Mouse (Mus musculus): Measurements from ENCODE around the gene Dnah2. TPM values are rescaled to one million over a fixed set of nuclear protein-coding genes. Genes with fewer than 3 reads are reported as not detected.

Dnah2 gene
- polyA plus RNA-seq, 1 experiment from 2014 or later: 1.5 TPM

DNA sequence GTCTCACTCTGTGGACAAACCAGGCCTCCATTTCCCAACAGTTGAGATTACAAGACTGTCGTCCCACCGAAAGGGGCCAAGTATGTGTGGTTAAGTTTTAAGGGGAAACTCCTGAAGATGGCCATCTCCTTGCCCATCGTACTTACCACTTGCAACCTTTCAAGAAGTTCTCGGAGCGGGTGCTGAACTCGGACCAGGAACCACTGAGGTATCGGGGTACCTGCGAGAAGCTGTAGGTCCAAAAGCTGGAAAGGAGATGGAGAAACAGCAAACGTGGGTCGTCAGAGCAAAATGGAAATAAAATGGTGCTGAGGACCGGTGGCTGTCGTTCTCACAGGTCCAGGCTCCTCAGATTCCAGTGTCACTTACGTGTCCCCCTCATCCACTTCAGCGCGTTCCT, 29.4 kb upstream of the Dnah2 start:
- H3K9me3 ChIP-seq (ENCODE audit: control insufficient read depth, low read length): no peaks in the 10 kb centered on the region
- no peaks in the 10 kb centered on the region for H3K27me3 ChIP-seq (ENCODE audit: control insufficient read depth, insufficient read depth, low read length)
- H3K4me3 ChIP-seq (ENCODE audit: low read length): peak overlapping the region; percentile 83
- no peak for ATAC-seq (ENCODE audit: low FRiP score, low TSS enrichment)
- H3K9ac ChIP-seq (ENCODE audit: low read depth, low read length): peak overlapping the region; percentile 90
- H3K36me3 ChIP-seq (ENCODE audit: control insufficient read depth, insufficient read depth, low read length): peaks cover 16% of the 10 kb centered on the region; the same call in 1 of the 2 replicates
- 11% methylated on average over 15 of the region's 15 CpGs for WGBS
- peak overlapping the region; percentile 93 for H3K4me2 ChIP-seq (replicated peaks; ENCODE audit: low read depth, low read length)
- H3K4me1 ChIP-seq (ENCODE audit: control insufficient read depth, insufficient read depth, low read length): peaks cover 27% of the 10 kb centered on the region
- no peak overlapping the region for H3K27ac ChIP-seq (ENCODE audit: low read depth, low read length)

DNA sequence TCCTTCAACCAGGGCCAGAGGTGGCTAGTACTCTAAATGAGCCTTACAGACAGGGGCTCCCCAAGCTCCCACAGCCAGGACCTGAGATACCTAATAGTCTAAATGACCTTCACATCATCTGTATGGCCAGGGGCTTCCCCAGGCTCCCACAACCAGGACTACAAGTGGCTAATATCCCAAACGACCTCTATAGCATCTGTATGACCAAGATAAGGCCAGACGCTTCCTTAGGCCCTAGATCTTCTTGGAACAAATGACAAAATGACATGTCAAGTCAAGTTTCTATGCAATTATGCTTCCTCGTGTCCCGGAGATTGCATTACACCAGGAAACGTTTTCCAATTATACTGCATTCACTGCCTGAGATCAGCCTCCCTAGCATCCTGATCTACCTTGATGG, 27.4 kb upstream of the Dnah2 start:
- Histone ChIP-seq H3K36me3 (ENCODE audit: control insufficient read depth, insufficient read depth, low read length) (peaks cover 17% of the 10 kb centered on the region; the same call in 1 of the 2 replicates), H3K9me3 (ENCODE audit: control insufficient read depth, low read length) (no peaks in the 10 kb centered on the region), H3K4me3 (ENCODE audit: low read length) (no peak overlapping the region), H3K9ac (ENCODE audit: low read depth, low read length) (no peak overlapping the region), H3K27me3 (ENCODE audit: control insufficient read depth, insufficient read depth, low read length) (no peaks in the 10 kb centered on the region), H3K4me2 (replicated peaks; ENCODE audit: low read depth, low read length) (no peak overlapping the region), H3K4me1 (ENCODE audit: control insufficient read depth, insufficient read depth, low read length) (peaks cover 18% of the 10 kb centered on the region), H3K27ac (ENCODE audit: low read depth, low read length) (no peak overlapping the region)
- ATAC-seq (ENCODE audit: low FRiP score, low TSS enrichment): no peak
- WGBS: 76% methylated on average over 5 of the region's 5 CpGs

DNA sequence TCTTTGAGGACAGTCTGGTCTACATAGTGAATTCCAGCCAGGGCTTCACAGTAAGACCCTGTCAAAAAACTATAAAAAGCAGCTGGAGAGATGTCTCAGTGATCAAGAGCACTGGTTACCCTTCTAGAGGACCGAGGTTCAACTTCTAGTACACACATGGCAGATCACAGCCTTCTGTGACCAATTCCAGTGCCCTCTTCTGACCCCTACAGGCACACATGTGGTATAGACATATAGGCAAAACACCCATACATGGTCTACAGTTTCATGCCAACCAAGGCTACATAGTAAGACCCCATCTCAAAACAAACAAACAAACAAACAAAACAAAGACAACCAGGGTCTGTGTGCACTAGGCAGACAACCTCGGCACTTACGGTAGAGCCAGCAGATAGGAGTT, 26.3 kb upstream of the Dnah2 start:
- H3K9me3 ChIP-seq (ENCODE audit: control insufficient read depth, low read length): no peaks in the 10 kb centered on the region
- H3K9ac ChIP-seq (ENCODE audit: low read depth, low read length): no peak overlapping the region
- H3K4me2 ChIP-seq (replicated peaks; ENCODE audit: low read depth, low read length): no peak overlapping the region
- H3K27me3 ChIP-seq (ENCODE audit: control insufficient read depth, insufficient read depth, low read length): no peaks in the 10 kb centered on the region
- H3K36me3 ChIP-seq (ENCODE audit: control insufficient read depth, insufficient read depth, low read length): peaks cover 28% of the 10 kb centered on the region; the same call in 1 of the 2 replicates
- 63% methylated on average over 3 of the region's 3 CpGs for WGBS
- peaks cover 18% of the 10 kb centered on the region for H3K4me1 ChIP-seq (ENCODE audit: control insufficient read depth, insufficient read depth, low read length)
- H3K4me3 ChIP-seq (ENCODE audit: low read length): no peak overlapping the region
- no peak overlapping the region for H3K27ac ChIP-seq (ENCODE audit: low read depth, low read length)
- no peak for ATAC-seq (ENCODE audit: low FRiP score, low TSS enrichment)

DNA sequence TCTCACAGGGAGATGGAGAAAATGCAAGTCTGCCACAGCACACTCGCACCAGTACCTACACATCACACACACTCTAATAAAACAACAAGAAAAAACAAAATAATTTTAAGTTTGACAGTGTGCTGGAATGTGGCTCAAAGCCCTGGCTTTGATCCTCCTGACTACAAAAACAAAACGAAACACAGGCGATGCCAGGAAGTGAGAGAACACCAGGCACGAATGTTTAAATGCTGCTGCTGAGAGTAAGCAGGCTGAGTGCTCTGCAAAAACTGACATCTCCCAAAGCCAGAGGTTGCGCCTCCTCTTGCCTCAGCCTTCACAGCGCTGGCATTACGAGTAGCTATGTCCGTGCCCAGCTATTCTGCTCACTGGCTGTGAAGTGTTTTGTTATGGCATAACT, 16.2 kb upstream of the Dnah2 start:
- Histone ChIP-seq H3K36me3 (ENCODE audit: control insufficient read depth, insufficient read depth, low read length) (peaks cover 43% of the 10 kb centered on the region), H3K4me2 (replicated peaks; ENCODE audit: low read depth, low read length) (no peak overlapping the region), H3K9me3 (ENCODE audit: control insufficient read depth, low read length) (no peaks in the 10 kb centered on the region), H3K9ac (ENCODE audit: low read depth, low read length) (no peak overlapping the region), H3K4me1 (ENCODE audit: control insufficient read depth, insufficient read depth, low read length) (peaks cover 13% of the 10 kb centered on the region), H3K27me3 (ENCODE audit: control insufficient read depth, insufficient read depth, low read length) (no peaks in the 10 kb centered on the region), H3K27ac (ENCODE audit: low read depth, low read length) (no peak overlapping the region), H3K4me3 (ENCODE audit: low read length) (no peak overlapping the region)
- WGBS: 62% methylated on average over 8 of the region's 8 CpGs
- no peak for ATAC-seq (ENCODE audit: low FRiP score, low TSS enrichment)

DNA sequence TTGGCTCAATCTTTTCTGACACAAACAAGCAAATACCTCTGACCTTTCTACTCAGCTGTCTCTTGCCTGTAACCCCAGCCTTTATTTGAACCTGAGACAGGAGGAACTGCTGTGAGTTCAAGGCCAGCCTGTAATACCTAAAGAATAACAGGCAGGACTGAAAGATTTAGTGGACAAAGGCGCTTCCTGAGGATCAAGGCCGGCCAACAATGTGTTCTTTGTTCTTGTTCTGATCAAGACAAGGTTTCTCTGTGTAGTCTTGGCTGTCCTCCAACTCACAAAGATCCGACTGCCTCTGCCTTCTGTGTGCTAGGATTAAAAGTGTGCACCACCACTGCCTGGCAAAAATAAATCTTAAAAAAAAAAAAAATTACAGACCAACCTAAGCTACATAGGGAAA, 15.5 kb upstream of the Dnah2 start:
- Histone ChIP-seq H3K36me3 (ENCODE audit: control insufficient read depth, insufficient read depth, low read length) (peaks cover 38% of the 10 kb centered on the region), H3K9me3 (ENCODE audit: control insufficient read depth, low read length) (no peaks in the 10 kb centered on the region), H3K4me3 (ENCODE audit: low read length) (no peak overlapping the region), H3K27me3 (ENCODE audit: control insufficient read depth, insufficient read depth, low read length) (no peaks in the 10 kb centered on the region), H3K27ac (ENCODE audit: low read depth, low read length) (no peak overlapping the region), H3K4me1 (ENCODE audit: control insufficient read depth, insufficient read depth, low read length) (peaks cover 20% of the 10 kb centered on the region), H3K4me2 (replicated peaks; ENCODE audit: low read depth, low read length) (no peak overlapping the region), H3K9ac (ENCODE audit: low read depth, low read length) (no peak overlapping the region)
- ATAC-seq (ENCODE audit: low FRiP score, low TSS enrichment): no peak
- 61% methylated on average over 3 of the region's 3 CpGs for WGBS

DNA sequence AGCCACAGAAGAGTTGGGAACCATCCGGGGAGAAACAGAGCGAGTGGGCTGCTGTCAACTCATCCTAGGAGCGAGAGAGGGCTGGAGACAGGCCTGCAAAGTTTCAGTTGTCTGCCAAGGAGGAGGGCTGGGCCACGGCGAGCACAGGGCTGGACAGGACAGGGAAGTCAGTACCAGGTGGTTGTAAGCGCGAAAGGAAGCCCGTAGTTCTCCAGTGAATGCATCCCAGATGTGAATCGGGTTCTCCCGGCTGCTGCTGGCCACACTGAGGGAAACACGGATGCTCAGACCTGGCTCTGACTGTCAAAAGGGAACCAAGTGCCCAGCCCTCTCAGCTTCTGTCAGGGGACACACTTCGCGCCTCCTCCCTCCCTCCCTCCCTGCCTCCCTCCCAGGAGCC, 14.5 kb upstream of the Dnah2 start:
- no peak overlapping the region for H3K9ac ChIP-seq (ENCODE audit: low read depth, low read length)
- peaks cover 28% of the 10 kb centered on the region for H3K4me1 ChIP-seq (ENCODE audit: control insufficient read depth, insufficient read depth, low read length)
- H3K27me3 ChIP-seq (ENCODE audit: control insufficient read depth, insufficient read depth, low read length): no peaks in the 10 kb centered on the region
- H3K36me3 ChIP-seq (ENCODE audit: control insufficient read depth, insufficient read depth, low read length): peaks cover 38% of the 10 kb centered on the region
- no peak overlapping the region for H3K27ac ChIP-seq (ENCODE audit: low read depth, low read length)
- 89% methylated on average over 13 of the region's 13 CpGs for WGBS
- ATAC-seq (ENCODE audit: low FRiP score, low TSS enrichment): no peak
- no peaks in the 10 kb centered on the region for H3K9me3 ChIP-seq (ENCODE audit: control insufficient read depth, low read length)
- no peak overlapping the region for H3K4me2 ChIP-seq (replicated peaks; ENCODE audit: low read depth, low read length)
- no peak overlapping the region for H3K4me3 ChIP-seq (ENCODE audit: low read length)

DNA sequence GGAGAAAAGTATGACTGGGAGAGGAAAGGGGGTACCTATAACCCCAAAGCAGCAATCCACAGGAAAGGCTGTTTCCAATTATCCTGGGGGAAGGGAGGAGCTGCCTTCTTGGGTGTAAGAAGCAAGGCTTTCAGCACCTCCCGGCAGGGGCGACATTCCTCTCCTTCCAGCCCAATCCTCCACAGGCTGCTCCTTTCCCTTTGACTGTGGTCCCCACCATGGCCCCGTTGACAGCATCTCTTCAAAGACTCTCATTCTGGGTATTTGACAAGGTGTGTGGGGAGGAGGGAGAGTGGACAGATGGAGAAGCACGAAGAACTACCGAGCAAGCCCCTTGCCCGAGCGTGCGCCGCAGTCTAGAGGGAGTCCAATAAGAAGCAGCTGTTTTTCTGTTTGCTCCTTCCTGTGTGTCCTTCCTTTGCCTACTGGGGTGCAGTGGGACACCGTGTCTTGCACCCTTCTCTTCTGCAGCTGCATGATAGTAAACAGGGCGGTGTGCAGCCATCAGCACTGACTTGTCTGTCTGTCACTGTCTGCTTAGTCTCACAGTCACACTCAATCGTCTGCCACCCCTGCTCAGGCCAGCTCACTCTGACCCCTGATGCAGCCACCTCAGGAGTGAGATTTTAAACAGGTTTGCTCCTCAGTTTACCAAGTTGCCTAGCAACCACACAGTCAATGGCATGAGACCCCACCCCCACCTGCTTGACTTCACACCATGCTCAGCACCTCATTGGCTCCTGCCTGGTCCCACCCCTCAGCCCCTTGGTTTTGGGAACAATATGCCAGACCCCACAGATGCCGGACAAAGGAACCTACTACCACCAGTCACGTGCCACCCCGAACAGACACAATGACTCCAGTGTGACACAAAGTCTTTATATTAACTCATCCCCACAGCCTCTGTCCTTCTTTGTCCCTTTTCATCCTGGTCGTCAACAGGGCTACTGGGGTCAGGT, 12.3 kb upstream of the Dnah2 start:
- H3K9me3 ChIP-seq (ENCODE audit: control insufficient read depth, low read length): no peaks in the 10 kb centered on the region
- peaks cover 33% of the 10 kb centered on the region for H3K4me1 ChIP-seq (ENCODE audit: control insufficient read depth, insufficient read depth, low read length)
- H3K9ac ChIP-seq (ENCODE audit: low read depth, low read length): no peak overlapping the region
- H3K4me2 ChIP-seq (replicated peaks; ENCODE audit: low read depth, low read length): peak overlapping the region; percentile 99
- H3K27me3 ChIP-seq (ENCODE audit: control insufficient read depth, insufficient read depth, low read length): 0 out of 2 replicates have a peak, but pooled peaks cover 3% of the 10 kb centered on the region
- H3K36me3 ChIP-seq (ENCODE audit: control insufficient read depth, insufficient read depth, low read length): peaks cover 35% of the 10 kb centered on the region
- no peak overlapping the region for H3K27ac ChIP-seq (ENCODE audit: low read depth, low read length)
- 0 out of 2 replicates have a peak, but pooled peaks have one; percentile 16 for ATAC-seq (ENCODE audit: low FRiP score, low TSS enrichment)
- no peak overlapping the region for H3K4me3 ChIP-seq (ENCODE audit: low read length)
- 34% methylated on average over 16 of the region's 16 CpGs for WGBS

DNA sequence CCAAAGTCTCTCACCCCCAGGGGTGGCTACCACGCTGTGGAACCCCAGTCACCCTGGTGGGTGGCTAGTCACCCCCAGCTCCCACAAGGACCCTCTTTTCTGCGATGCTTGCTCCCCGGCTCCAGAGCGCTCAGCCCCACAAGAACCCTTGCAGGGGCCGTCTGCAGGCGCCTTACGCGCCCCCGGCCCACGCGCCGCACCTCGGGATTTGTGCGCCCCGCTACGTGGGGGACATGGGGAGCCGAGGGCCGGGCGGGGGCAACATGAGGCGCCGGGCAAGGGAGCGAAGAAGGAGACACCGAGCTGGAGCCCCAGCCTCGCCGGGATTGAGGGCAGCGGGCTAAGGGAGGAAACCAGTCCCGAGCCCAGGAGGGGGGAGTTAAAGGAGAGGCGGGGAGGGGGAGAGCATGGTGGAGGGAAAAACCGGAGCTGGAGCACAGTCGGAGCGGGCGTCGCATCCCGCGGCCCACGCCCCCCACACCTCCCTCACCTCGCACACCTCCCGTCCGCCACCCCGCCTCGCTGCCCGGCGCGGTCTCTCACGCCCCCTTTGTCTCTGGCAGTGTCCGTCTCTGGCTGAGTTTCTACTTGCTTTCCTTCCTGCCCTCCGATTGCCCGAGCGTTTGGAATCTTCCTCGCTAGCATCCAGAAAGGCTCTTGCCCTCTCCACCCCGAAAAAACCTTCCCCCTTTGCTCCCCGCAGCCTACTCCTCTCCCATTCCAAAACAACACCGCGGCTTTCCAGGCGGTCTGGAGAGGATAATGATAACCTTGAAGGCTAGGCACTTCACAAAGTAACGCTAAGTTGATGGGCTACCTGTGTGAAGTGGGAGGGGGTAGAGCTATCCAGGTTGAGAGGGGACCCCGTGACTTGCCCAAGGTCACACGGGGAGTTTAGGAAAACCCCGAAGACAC, 11.2 kb upstream of the Dnah2 start, which contains the start of gene Efnb3:
TSS of gene Efnb3 (minus strand) at position 355 of the 915 bp plus-strand sequence.
- peaks cover 26% of the 10 kb centered on the region for H3K36me3 ChIP-seq (ENCODE audit: control insufficient read depth, insufficient read depth, low read length)

More for the DNA sequence above, 11.2 kb upstream of the Dnah2 start, which contains the start of gene Efnb3:
- Histone ChIP-seq H3K27me3 (ENCODE audit: control insufficient read depth, insufficient read depth, low read length) (peaks cover 5% of the 10 kb centered on the region; the same call in 1 of the 2 replicates), H3K9me3 (ENCODE audit: control insufficient read depth, low read length) (no peaks in the 10 kb centered on the region), H3K4me1 (ENCODE audit: control insufficient read depth, insufficient read depth, low read length) (peaks cover 30% of the 10 kb centered on the region), H3K4me2 (replicated peaks; ENCODE audit: low read depth, low read length) (peak within 1 kb of the TSS; percentile 99), H3K9ac (ENCODE audit: low read depth, low read length) (peak within 1 kb of the TSS; percentile 89), H3K27ac (ENCODE audit: low read depth, low read length) (peak within 1 kb of the TSS; percentile 42; the same call in 1 of the 2 replicates), H3K4me3 (ENCODE audit: low read length) (peak within 1 kb of the TSS; percentile 69)
- peak; percentile 68 for ATAC-seq (ENCODE audit: low FRiP score, low TSS enrichment)
- under 1% methylated on average over 52 of the region's 59 CpGs for WGBS

Data from kidney, embryonic 14.5 days (tissue).